Mouse (Mus musculus): Measurements from ENCODE around the gene Rnasel. TPM values are rescaled to one million over a fixed set of nuclear protein-coding genes. Genes with fewer than 3 reads are reported as not detected.

Gene Rnasel
- 41.2 TPM for polyA plus RNA-seq (2017; shearing (Covaris generic))

GRCm38 (mm10) chr1:153749211-153749801 is at the start of gene Rnasel:
Gene Rnasel (plus strand): TSS chr1:153749426.

GRCm38 (mm10) chr1:153740145-153740544 is 9.1 kb upstream of the Rnasel start, which contains the start of gene Rgs16:
Gene Rgs16 (plus strand): TSS chr1:153740349.

Other genes starting within 250 kb of the Rnasel start
- 0.24 TPM for gene Npl, start 199.4 kb upstream of the Rnasel start, polyA plus RNA-seq (2017; shearing (Covaris generic))
- gene Rgs8, start 96.4 kb upstream of the Rnasel start, polyA plus RNA-seq (2017; shearing (Covaris generic)): 0.44 TPM
- gene Rgs16, start 9.1 kb upstream of the Rnasel start, polyA plus RNA-seq (2017; shearing (Covaris generic)): 56.9 TPM
- gene Rgsl1, start 94.7 kb downstream of the Rnasel start, polyA plus RNA-seq (2017; shearing (Covaris generic)): not detected
- gene Teddm1b, start 124.9 kb downstream of the Rnasel start, polyA plus RNA-seq (2017; shearing (Covaris generic)): not detected
- gene Teddm1a, start 142.3 kb downstream of the Rnasel start, polyA plus RNA-seq (2017; shearing (Covaris generic)): not detected
- 28.8 TPM for gene Glul, start 150.5 kb downstream of the Rnasel start, polyA plus RNA-seq (2017; shearing (Covaris generic))
- gene Teddm2, start 150.8 kb downstream of the Rnasel start, polyA plus RNA-seq (2017; shearing (Covaris generic)): 0.28 TPM

Data from inflammation-experienced regulatory T-cells, adult 16 weeks (primary cell).